In the genomic region with DNA sequence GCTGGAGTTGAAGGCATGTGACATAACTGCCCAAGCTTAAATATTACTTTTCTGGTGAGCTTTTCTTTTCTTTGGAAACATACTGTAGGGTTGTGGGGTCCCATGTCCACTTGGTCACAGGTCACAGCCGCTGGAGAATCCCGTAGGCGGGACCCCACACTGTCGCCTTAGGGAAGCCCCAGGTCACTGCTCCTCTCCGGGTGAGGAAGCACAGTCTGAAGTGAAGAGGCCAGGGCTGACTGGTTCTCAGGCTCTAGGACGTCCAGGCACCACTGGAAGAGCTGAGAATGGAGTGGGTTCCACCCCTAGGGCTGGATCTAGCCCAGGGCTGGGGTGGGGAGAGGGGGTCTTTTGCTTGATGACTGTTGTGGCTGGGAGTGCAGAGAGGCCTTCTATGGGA, we compare ENCODE assay signal across 28 mouse cellular contexts. TPM values are rescaled to one million over a fixed set of nuclear protein-coding genes. Genes with fewer than 3 reads are reported as not detected.
DNase-seq lines count a peak whose midpoint lies in the region; ATAC-seq and TF ChIP-seq lines count a peak whose summit lies in the region.
"Had no signal": no experiment of that assay in that cellular context is flagged by ENCODE, and none has a peak within 500 bp of the region (broad histone marks: within the 10 kb centered on the region; RNA-seq: fewer than 3 reads in every experiment).

No protein-coding gene starts in this region.

- H3K9me3 ChIP-seq in embryonic facial prominence, embryonic 11.5 days (replicated peaks; ENCODE audit: control insufficient read depth, low read length) = no peaks in the 10 kb centered on the region
- no peaks in the 10 kb centered on the region for H3K9me3 ChIP-seq in embryonic facial prominence, embryonic 10.5 days
- no peaks in the 10 kb centered on the region for H3K9me3 ChIP-seq in liver, postnatal 0 days (ENCODE audit: low read length)
- H3K9me3 ChIP-seq in liver, embryonic 11.5 days (ENCODE audit: control insufficient read depth, low read length) = no peaks in the 10 kb centered on the region
- no peaks in the 10 kb centered on the region for H3K9me3 ChIP-seq in kidney, postnatal 0 days (replicated peaks; ENCODE audit: low read length)
- H3K9me3 ChIP-seq: embryonic facial prominence, embryonic 12.5 days; hindbrain, embryonic 13.5 days; limb, embryonic 10.5 days; limb, embryonic 15.5 days had no signal

- no peak overlapping the region for H3K4me2 ChIP-seq in embryonic facial prominence, embryonic 11.5 days (ENCODE audit: low read depth, low read length)
- H3K4me2 ChIP-seq in liver, postnatal 0 days (ENCODE audit: low read depth, low read length) = no peak overlapping the region
- no peak overlapping the region for H3K4me2 ChIP-seq in liver, embryonic 11.5 days
- no peak overlapping the region for H3K4me2 ChIP-seq in kidney, postnatal 0 days (ENCODE audit: low read length)
- H3K4me2 ChIP-seq: embryonic facial prominence, embryonic 12.5 days; heart, embryonic 11.5 days; hindbrain, embryonic 13.5 days; limb, embryonic 15.5 days had no signal

- H3K4me3 ChIP-seq in embryonic facial prominence, embryonic 11.5 days (ENCODE audit: low read depth, low read length) = no peak overlapping the region
- no peak overlapping the region for H3K4me3 ChIP-seq in embryonic facial prominence, embryonic 10.5 days
- H3K4me3 ChIP-seq in liver, postnatal 0 days (ENCODE audit: low read depth, low read length) = no peak overlapping the region
- no peak overlapping the region for H3K4me3 ChIP-seq in liver, embryonic 11.5 days (ENCODE audit: low read depth, low read length)
- no peak overlapping the region for H3K4me3 ChIP-seq in kidney, postnatal 0 days (replicated peaks; ENCODE audit: low read depth, low read length)
- H3K4me3 ChIP-seq: embryonic facial prominence, embryonic 12.5 days; erythroblast, embryonic 14.5 days; hindbrain, embryonic 13.5 days; limb, embryonic 10.5 days; limb, embryonic 15.5 days had no signal

- no peak for DNase-seq in embryonic facial prominence, embryonic 11.5 days (ENCODE audit: low spot score)
- no peak for DNase-seq in embryonic facial prominence, embryonic 10.5 days (ENCODE audit: low spot score)
- peak; percentile 11 for DNase-seq in liver, postnatal 0 days
- no peak for DNase-seq in liver, embryonic 11.5 days (ENCODE audit: low spot score)
- DNase-seq in kidney, postnatal 0 days (ENCODE audit: low spot score) = no peak
- peak; percentile 18 to 47 for DNase-seq in kidney, postnatal 4 days
- no peak for DNase-seq in lung, postnatal 4 days
- no peak for DNase-seq in spleen, adult 18-20 months
- DNase-seq: adrenal gland, adult 2 months; adrenal gland, postnatal 36 days; cerebellum, adult 2 months; cerebellum, postnatal 14 days; forebrain, postnatal 0 days; gastrocnemius, postnatal 10 days; heart, postnatal 4 days; layer of hippocampus, postnatal 36 days; midbrain, embryonic 14.5 days; thymus, postnatal 25 days had no signal

- no peak overlapping the region for H3K9ac ChIP-seq in embryonic facial prominence, embryonic 11.5 days (replicated peaks; ENCODE audit: low read length)
- H3K9ac ChIP-seq in liver, postnatal 0 days (replicated peaks) = no peak overlapping the region
- no peak overlapping the region for H3K9ac ChIP-seq in liver, embryonic 11.5 days (ENCODE audit: low read depth, low read length)
- no peak overlapping the region for H3K9ac ChIP-seq in kidney, postnatal 0 days (ENCODE audit: low read depth, low read length)
- H3K9ac ChIP-seq: embryonic facial prominence, embryonic 12.5 days; forebrain, postnatal 0 days; hindbrain, embryonic 13.5 days; limb, embryonic 15.5 days had no signal

- H3K27me3 ChIP-seq in embryonic facial prominence, embryonic 11.5 days (ENCODE audit: control insufficient read depth, insufficient read depth, low read length) = no peaks in the 10 kb centered on the region
- no peaks in the 10 kb centered on the region for H3K27me3 ChIP-seq in embryonic facial prominence, embryonic 10.5 days (replicated peaks; ENCODE audit: low read depth, poor library complexity, severe bottlenecking)
- no peaks in the 10 kb centered on the region for H3K27me3 ChIP-seq in liver, postnatal 0 days (ENCODE audit: insufficient read depth, low read length)
- no peaks in the 10 kb centered on the region for H3K27me3 ChIP-seq in liver, embryonic 11.5 days (replicated peaks; ENCODE audit: control insufficient read depth, insufficient read depth, low read length)
- H3K27me3 ChIP-seq in kidney, postnatal 0 days (ENCODE audit: insufficient read depth, low read length) = no peaks in the 10 kb centered on the region
- H3K27me3 ChIP-seq: CH12.LX; embryonic facial prominence, embryonic 12.5 days; hindbrain, embryonic 13.5 days; limb, embryonic 15.5 days had no signal

- H3K4me1 ChIP-seq in embryonic facial prominence, embryonic 11.5 days (ENCODE audit: control insufficient read depth, insufficient read depth, low read length) = no peaks in the 10 kb centered on the region
- H3K4me1 ChIP-seq in embryonic facial prominence, embryonic 10.5 days = no peaks in the 10 kb centered on the region
- peaks cover 11% of the 10 kb centered on the region for H3K4me1 ChIP-seq in liver, postnatal 0 days (ENCODE audit: insufficient read depth)
- peaks cover 7% of the 10 kb centered on the region for H3K4me1 ChIP-seq in liver, embryonic 11.5 days (replicated peaks; ENCODE audit: control insufficient read depth, insufficient read depth, low read length)
- no peaks in the 10 kb centered on the region for H3K4me1 ChIP-seq in kidney, postnatal 0 days (replicated peaks; ENCODE audit: insufficient read depth, low read length)
- H3K4me1 ChIP-seq: embryonic facial prominence, embryonic 12.5 days; hindbrain, embryonic 13.5 days; limb, embryonic 10.5 days had no signal

- ATAC-seq in embryonic facial prominence, embryonic 11.5 days (replicated peaks; ENCODE audit: insufficient number of reproducible peaks, low FRiP score, low TSS enrichment, low read depth) = 0 out of 2 replicates have a peak, but pooled peaks have one; percentile 29
- no peak for ATAC-seq in liver, postnatal 0 days
- no peak for ATAC-seq in liver, embryonic 11.5 days (replicated peaks; ENCODE audit: low FRiP score)
- ATAC-seq in kidney, postnatal 0 days (replicated peaks; ENCODE audit: low FRiP score, low read depth) = peak; percentile 58
- ATAC-seq: activated CD4-positive, CD25-positive, alpha-beta regulatory T cell, adult 4 months; forebrain, postnatal 0 days; intestine, postnatal 0 days had no signal

- WGBS in embryonic facial prominence, embryonic 11.5 days = 76% methylated on average over 6 of the region's 6 CpGs
- WGBS in embryonic facial prominence, embryonic 10.5 days = 79% methylated on average over 6 of the region's 6 CpGs
- WGBS in liver, postnatal 0 days (ENCODE audit: insufficient replicate concordance) = 75% methylated on average over 6 of the region's 6 CpGs
- 85% methylated on average over 6 of the region's 6 CpGs for WGBS in liver, embryonic 11.5 days
- 42% methylated on average over 6 of the region's 6 CpGs for WGBS in kidney, postnatal 0 days

- no peak overlapping the region for H3K27ac ChIP-seq in embryonic facial prominence, embryonic 11.5 days (replicated peaks; ENCODE audit: low read depth, low read length)
- no peak overlapping the region for H3K27ac ChIP-seq in embryonic facial prominence, embryonic 10.5 days (replicated peaks)
- peak overlapping the region; percentile 5; the same call in 1 of the 2 replicates for H3K27ac ChIP-seq in liver, postnatal 0 days (ENCODE audit: low read depth)
- H3K27ac ChIP-seq in liver, embryonic 11.5 days (ENCODE audit: low read depth, low read length) = no peak overlapping the region
- H3K27ac ChIP-seq in kidney, postnatal 0 days = no peak overlapping the region; the same call in 1 of the 2 replicates
- H3K27ac ChIP-seq: embryonic facial prominence, embryonic 12.5 days; hindbrain, embryonic 13.5 days; limb, embryonic 10.5 days; limb, embryonic 15.5 days; macrophage had no signal

- no peaks in the 10 kb centered on the region for H3K36me3 ChIP-seq in embryonic facial prominence, embryonic 11.5 days (replicated peaks; ENCODE audit: control insufficient read depth, insufficient read depth, low read depth, low read length)
- no peaks in the 10 kb centered on the region; the same call in 1 of the 2 replicates for H3K36me3 ChIP-seq in embryonic facial prominence, embryonic 10.5 days (replicated peaks)
- peaks cover 14% of the 10 kb centered on the region for H3K36me3 ChIP-seq in liver, postnatal 0 days (replicated peaks; ENCODE audit: insufficient read depth, low read length)
- H3K36me3 ChIP-seq in liver, embryonic 11.5 days (ENCODE audit: control insufficient read depth, insufficient read depth, low read length) = 0 out of 2 replicates have a peak, but pooled peaks cover under 1% of the 10 kb centered on the region
- peaks cover 13% of the 10 kb centered on the region; the same call in 1 of the 2 replicates for H3K36me3 ChIP-seq in kidney, postnatal 0 days (ENCODE audit: insufficient read depth, low read length)
- H3K36me3 ChIP-seq: limb, embryonic 10.5 days had no signal

- TF ChIP-seq CTCF in liver, postnatal 0 days (IDR thresholded peaks at IDR 0.05; ENCODE audit: low read depth) = no peak
- no peak for TF ChIP-seq CTCF in kidney, postnatal 0 days (IDR thresholded peaks at IDR 0.05; ENCODE audit: low read depth)

- no peak for TF ChIP-seq EP300 in liver, postnatal 0 days (IDR thresholded peaks at IDR 0.05; ENCODE audit: low read depth)

RNA-seq across cellular contexts. Expression of gene Acat1, which starts 11.6 kb away (rescaled TPM):
- polyA plus RNA-seq in embryonic facial prominence, embryonic 11.5 days (2014; fragmentation: Nextera tagmentation; extraction: Ambion mirVana) = 56.7 and 65.0 TPM in 2 replicates
- polyA plus RNA-seq in embryonic facial prominence, embryonic 10.5 days (2016; fragmentation: Nextera tagmentation; extraction: Ambion mirVana) = 33.6 and 37.4 TPM in 2 replicates
- polyA plus RNA-seq in liver, postnatal 0 days (2015; fragmentation: Nextera tagmentation; extraction: Ambion mirVana) = 332 and 340 TPM in 2 replicates
- polyA plus RNA-seq in liver, embryonic 11.5 days (2014; fragmentation: Nextera tagmentation; extraction: Ambion mirVana) = 63.3 and 71.8 TPM in 2 replicates
- 178 and 185 TPM in 2 replicates for polyA plus RNA-seq in kidney, postnatal 0 days (2015; fragmentation: Nextera tagmentation; extraction: Ambion mirVana)

Comparison
In these comparisons a context has a peak if more than half of its experiments do, and no peak if none do; other contexts are left out.
1. DNase-seq: peak in liver, postnatal 0 days (single experiment) and kidney, postnatal 4 days (2 of 2); none in embryonic facial prominence, embryonic 11.5 days (single experiment), embryonic facial prominence, embryonic 10.5 days (single experiment), liver, embryonic 11.5 days (single experiment), kidney, postnatal 0 days (single experiment), lung, postnatal 4 days (0 of 2) and spleen, adult 18-20 months (0 of 2).
2. ATAC-seq: peak in embryonic facial prominence, embryonic 11.5 days (single experiment) and kidney, postnatal 0 days (single experiment); none in liver, postnatal 0 days (single experiment) and liver, embryonic 11.5 days (single experiment).